ENCODE assay signal across 15 mouse cellular contexts in genomic region chr16:70352571-70352970, GRCm38 (mm10). TPM values are rescaled to one million over a fixed set of nuclear protein-coding genes. Genes with fewer than 3 reads are reported as not detected.
DNase-seq lines count a peak whose midpoint lies in the region; ATAC-seq and TF ChIP-seq lines count a peak whose summit lies in the region.
"Had no signal": no experiment of that assay in that cellular context is flagged by ENCODE, and none has a peak within 500 bp of the region (broad histone marks: within the 10 kb centered on the region; RNA-seq: fewer than 3 reads in every experiment).

No protein-coding gene starts in this region.

- DNase-seq in kidney, adult 2 months = peak; percentile 25
- no peak for DNase-seq in kidney, postnatal 10 days
- no peak for DNase-seq in lung, adult 2 months
- DNase-seq in Muller cell, postnatal 12 days (ENCODE audit: inconsistent ontology term) = peak; percentile 43
- DNase-seq in lung, postnatal 0 days (ENCODE audit: low spot score) = peak; percentile 80
- DNase-seq in right cerebral cortex, postnatal 36 days (ENCODE audit: low spot score in 2 of 2) = no peak
- DNase-seq: cerebellum, adult 9-11 months; right cerebral cortex, adult 18-20 months; spleen, adult 18-20 months; thymus, postnatal 36 days had no signal

- TF ChIP-seq POLR2A in kidney, adult 2 months (IDR thresholded peaks at IDR 0.05; ENCODE audit: low read depth, low read length) = no peak
- no peak for TF ChIP-seq POLR2A in lung, adult 2 months (IDR thresholded peaks at IDR 0.05; ENCODE audit: borderline replicate concordance, extremely low read depth, low read depth, low read length)

- WGBS in kidney, adult 2 months = 17% methylated on average over 3 of the region's 3 CpGs
- WGBS in lung, embryonic 15.5 days = 14% methylated on average over 3 of the region's 3 CpGs
- WGBS in lung, adult 2 months = 15% methylated on average over 3 of the region's 3 CpGs
- WGBS in lung, postnatal 0 days = 15% methylated on average over 3 of the region's 3 CpGs

- no peaks in the 10 kb centered on the region; the same call in 1 of the 2 replicates for H3K36me3 ChIP-seq in kidney, adult 2 months (ENCODE audit: control insufficient read depth, insufficient read depth, low read length)
- H3K36me3 ChIP-seq in lung, embryonic 15.5 days = no peaks in the 10 kb centered on the region
- H3K36me3 ChIP-seq in lung, postnatal 0 days (ENCODE audit: insufficient read depth, low read length) = no peaks in the 10 kb centered on the region
- H3K36me3 ChIP-seq: embryonic facial prominence, embryonic 13.5 days; heart, embryonic 10.5 days; limb, embryonic 15.5 days had no signal

- H3K9me3 ChIP-seq in lung, embryonic 15.5 days = no peaks in the 10 kb centered on the region
- H3K9me3 ChIP-seq in lung, postnatal 0 days (ENCODE audit: low read length) = no peaks in the 10 kb centered on the region
- H3K9me3 ChIP-seq: embryonic facial prominence, embryonic 13.5 days; heart, embryonic 10.5 days; limb, embryonic 15.5 days had no signal

- no peaks in the 10 kb centered on the region for H3K27me3 ChIP-seq in kidney, adult 2 months (replicated peaks; ENCODE audit: control insufficient read depth, insufficient read depth, low read length)
- H3K27me3 ChIP-seq in lung, embryonic 15.5 days = no peaks in the 10 kb centered on the region
- H3K27me3 ChIP-seq in lung, postnatal 0 days (replicated peaks; ENCODE audit: insufficient read depth, low read length) = no peaks in the 10 kb centered on the region
- H3K27me3 ChIP-seq: embryonic facial prominence, embryonic 13.5 days; limb, embryonic 15.5 days had no signal

- H3K4me3 ChIP-seq in kidney, adult 2 months (ENCODE audit: insufficient read depth, low read depth, low read length) = no peak overlapping the region
- no peak overlapping the region for H3K4me3 ChIP-seq in lung, embryonic 15.5 days
- no peak overlapping the region for H3K4me3 ChIP-seq in lung, adult 2 months (replicated peaks; ENCODE audit: extremely low read depth, low read depth, low read length)
- no peak overlapping the region for H3K4me3 ChIP-seq in lung, postnatal 0 days (ENCODE audit: low read depth, low read length)
- H3K4me3 ChIP-seq: embryonic facial prominence, embryonic 13.5 days; heart, embryonic 10.5 days; limb, embryonic 15.5 days had no signal

- ATAC-seq in lung, embryonic 15.5 days (ENCODE audit: borderline replicate concordance, extremely low read depth, low FRiP score, low TSS enrichment) = 0 out of 2 replicates have a peak, but pooled peaks have one; percentile 55
- peak; percentile 73 for ATAC-seq in lung, postnatal 0 days
- ATAC-seq: forebrain, embryonic 16.5 days had no signal

- no peak for TF ChIP-seq CTCF in kidney, adult 2 months (conservative IDR thresholded peaks at IDR 0.05; ENCODE audit: insufficient read depth, insufficient read length, low read depth, low read length)
- TF ChIP-seq CTCF in lung, adult 2 months (IDR thresholded peaks at IDR 0.05; ENCODE audit: insufficient read depth, low read length) = no peak
- no peak for TF ChIP-seq CTCF in lung, postnatal 0 days (IDR thresholded peaks at IDR 0.05)

- TF ChIP-seq EP300 in lung, postnatal 0 days (IDR thresholded peaks at IDR 0.05) = peak; percentile 91

- no peak overlapping the region for H3K9ac ChIP-seq in lung, embryonic 15.5 days
- no peak overlapping the region for H3K9ac ChIP-seq in lung, postnatal 0 days (replicated peaks; ENCODE audit: low read depth)
- H3K9ac ChIP-seq: embryonic facial prominence, embryonic 13.5 days; limb, embryonic 15.5 days had no signal

- peaks cover 6% of the 10 kb centered on the region; the same call in 1 of the 2 replicates for H3K4me1 ChIP-seq in kidney, adult 2 months (ENCODE audit: control insufficient read depth, insufficient read depth, low read length)
- no peaks in the 10 kb centered on the region for H3K4me1 ChIP-seq in lung, embryonic 15.5 days
- no peaks in the 10 kb centered on the region for H3K4me1 ChIP-seq in lung, adult 2 months (ENCODE audit: control insufficient read depth, insufficient read depth, low read length)
- no peaks in the 10 kb centered on the region for H3K4me1 ChIP-seq in lung, postnatal 0 days (ENCODE audit: insufficient read depth, low read depth, low read length)
- H3K4me1 ChIP-seq: heart, embryonic 10.5 days; limb, embryonic 15.5 days had no signal

- H3K27ac ChIP-seq in kidney, adult 2 months (ENCODE audit: insufficient read depth, low read depth, low read length) = no peak overlapping the region
- no peak overlapping the region for H3K27ac ChIP-seq in lung, embryonic 15.5 days
- H3K27ac ChIP-seq in lung, postnatal 0 days (ENCODE audit: low read length) = no peak overlapping the region
- H3K27ac ChIP-seq: embryonic facial prominence, embryonic 13.5 days; limb, embryonic 15.5 days had no signal

- no peak overlapping the region for H3K4me2 ChIP-seq in lung, embryonic 15.5 days
- H3K4me2 ChIP-seq in lung, postnatal 0 days (replicated peaks; ENCODE audit: low read depth, low read length) = no peak overlapping the region
- H3K4me2 ChIP-seq: limb, embryonic 15.5 days had no signal

RNA-seq across cellular contexts. Expression of gene Gbe1, which starts 38.8 kb away (rescaled TPM):
- 24.4 and 27.3 TPM in 2 replicates for polyA plus RNA-seq in kidney, adult 2 months (2012; rRNA removed)
- 23.9 and 26.0 TPM in 2 replicates for polyA plus RNA-seq in lung, embryonic 15.5 days (2015; fragmentation: Nextera tagmentation; extraction: Ambion mirVana)
- polyA plus RNA-seq in lung, adult 2 months (2012; rRNA removed) = 12.3 and 13.3 TPM in 2 replicates
- polyA plus RNA-seq in lung, postnatal 0 days (2015; fragmentation: Nextera tagmentation; extraction: Ambion mirVana) = 18.4 and 20.0 TPM in 2 replicates

Comparison
In these comparisons a context has a peak if more than half of its experiments do, and no peak if none do; other contexts are left out.
1. DNase-seq: peak in kidney, adult 2 months (single experiment), Muller cell, postnatal 12 days (single experiment) and lung, postnatal 0 days (single experiment); none in kidney, postnatal 10 days (single experiment), lung, adult 2 months (single experiment) and right cerebral cortex, postnatal 36 days (0 of 2).